Mouse (Mus musculus) gastrocnemius, adult 18-20 months (tissue): Measurements from ENCODE around the gene Vav2. TPM values are rescaled to one million over a fixed set of nuclear protein-coding genes. Genes with fewer than 3 reads are reported as not detected.

Experiments
- DNase-seq: peaks from one replicate; pipeline ENCODE4 v3.0.0; 2021; ENCODE audit warnings: low spot score
- long read RNA-seq, 2 experiments: library from polyadenylated mRNA; stranded (forward); transcript quantifications; one replicate each; pipeline ENCODE4 v2.0.0; 2021
- total RNA-seq, 2 experiments: library from RNA; stranded (reverse); gene quantifications; 2 replicates each; pipeline ENCODE4 v1.2.3; 2021

The Vav2 gene
- 1 to 10 TPM; 1.9 to 3.1 TPM for total RNA-seq
- long read RNA-seq, experiment 1, partial matches to known transcripts, result 0 of 3 reads
- long read RNA-seq, experiment 1, other reads (novel, unspliced or antisense), result 3 of 3 reads
- long read RNA-seq, experiment 2, partial matches to known transcripts, result 1 of 4 reads
- long read RNA-seq, experiment 2, other reads (novel, unspliced or antisense), result 3 of 4 reads

DNA sequence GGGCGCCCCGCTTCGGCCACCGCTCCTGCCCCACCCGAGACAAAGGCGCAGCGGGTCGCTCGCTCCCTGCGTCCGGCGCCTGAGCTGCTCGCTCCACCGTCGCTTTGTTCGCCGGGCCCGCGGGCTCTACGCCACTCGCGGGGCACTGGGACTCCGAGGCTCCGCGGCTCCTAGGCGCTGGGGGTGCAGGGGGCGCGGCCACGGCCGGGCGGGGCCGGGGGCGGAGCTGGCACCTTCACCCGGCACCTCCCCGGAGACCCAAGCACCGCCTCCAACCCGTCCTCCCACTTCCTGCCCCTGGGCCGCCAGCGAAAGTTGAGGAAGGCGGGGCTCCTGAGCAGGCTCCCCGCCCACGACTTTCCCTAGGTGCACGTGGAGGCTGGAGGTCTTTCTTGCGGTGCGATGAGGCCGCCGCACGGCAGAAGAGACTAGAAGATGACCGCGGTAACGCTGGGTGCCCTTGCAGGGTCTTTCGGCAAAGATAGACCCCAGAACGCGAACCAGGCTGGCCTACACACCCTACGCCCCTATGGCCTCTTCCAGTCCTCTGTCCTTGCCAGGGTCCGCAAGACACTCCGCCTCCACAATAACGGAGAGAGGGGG, at the start of gene Vav2:
Vav2 (minus strand) TSS at position 179 of the 603 bp plus-strand sequence.
- peak; percentile 91 for DNase-seq

DNA sequence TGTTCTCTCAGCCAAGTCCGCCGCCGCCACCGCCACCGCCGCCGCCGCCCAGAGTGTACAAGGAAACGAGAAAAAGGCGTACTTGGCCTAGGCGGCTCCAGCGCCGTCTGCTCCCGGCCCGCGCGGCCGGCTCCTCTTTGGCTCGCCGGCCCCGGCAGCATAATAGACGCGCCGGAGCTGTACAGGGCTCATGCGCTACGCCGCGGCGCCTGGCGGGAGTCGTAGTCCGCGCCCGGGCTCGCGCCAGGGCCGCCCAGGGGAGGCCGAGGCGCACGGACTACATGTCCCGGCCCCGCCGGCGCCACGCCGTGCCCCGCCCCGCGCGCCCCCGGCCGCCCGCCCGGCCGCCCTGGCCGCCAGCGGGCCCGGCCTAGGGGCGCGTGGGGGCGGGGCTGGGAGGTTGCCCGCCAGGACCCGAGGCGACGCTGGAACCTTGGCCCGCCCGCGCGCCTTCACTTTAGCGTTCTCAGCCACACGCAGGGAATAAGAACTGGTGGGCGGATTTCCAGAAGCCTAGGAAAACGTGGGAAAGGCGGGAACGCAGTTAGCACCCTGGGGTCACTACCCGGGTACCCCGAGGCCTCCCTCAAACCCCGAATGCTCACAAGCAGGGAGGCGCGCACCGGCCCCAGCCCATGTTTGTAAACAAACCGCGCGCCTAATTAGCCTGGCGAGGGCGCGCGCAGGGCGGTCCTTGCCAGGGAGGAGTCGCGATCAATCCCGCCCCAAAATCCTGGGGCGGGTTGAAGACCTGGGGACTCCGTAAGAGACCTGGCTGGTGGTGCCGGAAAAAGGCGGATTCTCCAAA, 48.9 kb upstream of the Vav2 start:
- DNase-seq, result peak; percentile 90

DNA sequence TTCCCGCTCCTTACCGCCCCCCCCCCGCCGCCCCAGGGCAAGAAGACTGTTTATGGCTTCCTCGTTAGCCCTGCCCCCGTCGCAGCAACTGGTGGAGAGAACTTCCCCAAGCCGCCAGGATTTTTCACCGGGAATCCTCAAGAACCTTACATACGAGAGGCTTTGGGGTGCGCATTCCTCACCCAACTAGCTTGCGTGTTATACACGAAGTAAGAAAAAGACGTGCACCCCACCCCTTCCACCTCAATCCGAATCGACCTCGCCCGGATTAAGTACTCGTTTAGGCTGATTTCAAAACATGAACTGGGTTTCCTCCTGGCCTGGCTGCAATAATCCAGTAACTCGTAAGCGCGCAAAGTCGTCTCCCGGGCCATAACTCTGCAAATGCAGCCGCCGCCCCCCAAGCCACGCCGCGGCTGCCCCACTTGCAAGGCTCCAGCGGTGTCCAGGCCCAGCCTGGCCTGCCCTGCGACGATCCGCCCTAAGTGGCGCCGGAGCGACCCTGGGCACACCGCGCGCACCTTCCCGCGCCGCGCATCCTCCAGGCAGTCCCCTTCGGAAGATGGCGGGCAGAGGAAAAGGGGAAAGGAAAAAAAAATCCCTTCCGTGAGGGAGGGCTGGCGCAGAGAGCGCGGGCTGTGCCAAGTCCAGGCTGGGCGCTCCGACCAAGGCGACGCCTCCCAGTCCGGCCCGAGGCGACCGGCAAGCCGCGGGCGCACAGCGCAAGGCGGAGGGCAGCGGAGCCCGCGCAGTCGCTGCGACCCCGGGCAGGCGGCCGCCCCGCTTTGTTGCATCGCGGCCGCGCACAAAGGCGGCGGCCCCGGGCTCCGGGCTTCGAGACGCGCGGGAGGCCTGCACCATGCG, 48.0 kb upstream of the Vav2 start:
- DNase-seq, result peak; percentile 19

DNA sequence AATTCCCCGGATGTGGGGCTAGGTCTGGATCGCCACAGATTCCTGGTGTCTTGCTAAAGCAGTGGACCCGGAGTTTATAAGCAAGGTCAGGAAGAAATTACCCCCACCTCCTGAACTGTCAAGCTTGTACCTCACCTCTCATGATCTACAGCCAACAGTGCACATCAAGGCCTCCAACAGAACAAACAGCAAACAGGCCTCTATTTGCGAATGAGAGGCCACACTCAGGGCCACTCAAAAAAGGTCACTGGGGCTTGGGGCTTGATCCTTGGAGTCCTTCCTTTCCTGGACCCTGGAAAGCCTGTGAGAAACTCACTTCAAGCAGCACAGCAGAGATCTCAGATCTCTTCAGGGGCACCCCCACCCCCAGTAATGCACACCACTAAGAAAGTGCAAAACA, 47.1 kb upstream of the Vav2 start:
- DNase-seq, result no peak

DNA sequence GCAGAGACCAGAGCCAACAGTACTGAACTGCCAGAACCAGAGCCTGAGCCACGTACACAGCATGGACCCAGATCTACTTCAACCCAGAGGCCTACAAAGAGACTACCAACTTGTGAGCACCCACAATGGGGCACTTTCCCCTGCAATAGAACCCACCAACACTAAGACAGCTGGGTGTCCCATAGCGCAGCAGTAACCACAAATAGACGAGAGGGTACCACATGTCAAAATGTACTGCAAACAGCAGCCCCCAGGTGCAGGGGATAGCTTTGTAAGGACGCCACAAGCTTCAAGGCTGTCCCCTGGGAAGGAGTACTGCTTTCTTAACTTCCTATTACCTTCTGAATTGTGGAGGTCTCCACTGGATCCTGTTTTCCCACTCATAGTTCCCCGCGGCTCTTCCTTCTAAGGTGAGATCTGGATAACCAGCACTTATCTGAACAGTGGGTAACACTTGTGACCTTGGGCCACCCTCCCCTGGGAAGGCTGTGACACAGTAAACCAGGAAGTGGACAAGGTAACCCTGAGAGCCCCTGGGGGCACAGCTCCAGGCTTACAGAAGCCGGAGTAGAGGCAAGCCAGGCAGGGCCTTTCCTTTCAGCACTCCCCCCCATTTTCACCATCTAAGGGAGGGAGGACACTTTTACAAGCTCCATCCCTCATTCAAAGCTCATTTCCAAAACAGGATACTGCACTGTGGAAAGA, 46.4 kb upstream of the Vav2 start:
- DNase-seq, result no peak

DNA sequence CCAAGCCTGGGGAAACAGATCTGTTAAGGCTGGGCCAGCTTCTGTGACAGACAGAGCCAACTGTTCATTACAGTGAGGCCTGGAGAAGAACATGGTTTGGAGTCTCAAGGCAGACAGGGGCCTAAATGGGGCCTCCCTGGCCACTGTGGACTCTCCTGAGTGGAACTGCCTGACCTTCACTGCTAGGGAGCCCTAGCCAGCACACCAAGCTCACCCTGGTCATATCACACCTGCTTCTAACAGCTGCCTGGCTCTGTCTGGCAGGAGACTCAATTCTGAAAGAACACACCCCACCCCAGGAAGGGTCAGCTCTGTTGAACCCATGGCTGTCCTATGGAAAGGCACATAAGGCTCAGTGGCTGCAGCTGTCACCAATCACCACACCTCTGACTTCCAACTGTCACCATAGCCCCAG, 44.3 kb upstream of the Vav2 start:
- peak; percentile 73 for DNase-seq

DNA sequence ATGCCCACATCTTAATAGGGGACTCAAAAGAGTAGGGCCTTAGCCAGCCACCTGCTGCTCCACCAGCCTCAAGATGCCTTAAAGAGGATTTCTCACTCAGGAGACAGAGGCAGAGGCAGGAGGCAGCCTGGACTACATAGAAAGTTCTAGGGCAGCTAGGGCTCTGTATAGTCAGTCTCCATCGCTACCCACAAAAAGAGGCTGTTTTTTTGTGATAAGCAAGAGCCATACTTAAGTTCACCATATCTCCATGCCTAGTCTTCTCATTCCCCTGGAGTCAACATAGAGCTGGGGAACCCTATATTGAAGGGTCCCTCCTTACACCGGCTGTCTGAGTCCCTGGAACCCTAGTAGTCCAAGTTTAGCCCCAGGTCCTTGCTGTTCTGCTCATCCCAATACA, 43.7 kb upstream of the Vav2 start:
- DNase-seq, result no peak

DNA sequence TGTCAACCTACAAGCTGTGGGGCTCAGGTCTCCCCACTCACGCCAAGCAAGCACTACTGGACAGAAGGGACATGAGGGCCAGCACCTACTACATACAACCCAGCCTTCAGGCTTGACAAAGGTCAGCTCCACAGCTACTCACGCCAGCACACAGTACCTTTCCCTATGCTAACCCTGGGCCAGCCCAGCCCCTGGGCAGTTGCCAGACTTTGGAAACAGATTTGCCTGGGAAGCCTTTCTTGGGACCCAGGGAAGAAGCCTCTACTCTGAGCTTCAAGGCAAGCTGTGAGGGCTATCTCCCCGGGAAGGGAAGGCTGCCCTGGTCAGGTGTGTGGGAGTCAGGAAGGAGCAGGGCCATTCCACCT, 43.1 kb upstream of the Vav2 start:
- no peak for DNase-seq

DNA sequence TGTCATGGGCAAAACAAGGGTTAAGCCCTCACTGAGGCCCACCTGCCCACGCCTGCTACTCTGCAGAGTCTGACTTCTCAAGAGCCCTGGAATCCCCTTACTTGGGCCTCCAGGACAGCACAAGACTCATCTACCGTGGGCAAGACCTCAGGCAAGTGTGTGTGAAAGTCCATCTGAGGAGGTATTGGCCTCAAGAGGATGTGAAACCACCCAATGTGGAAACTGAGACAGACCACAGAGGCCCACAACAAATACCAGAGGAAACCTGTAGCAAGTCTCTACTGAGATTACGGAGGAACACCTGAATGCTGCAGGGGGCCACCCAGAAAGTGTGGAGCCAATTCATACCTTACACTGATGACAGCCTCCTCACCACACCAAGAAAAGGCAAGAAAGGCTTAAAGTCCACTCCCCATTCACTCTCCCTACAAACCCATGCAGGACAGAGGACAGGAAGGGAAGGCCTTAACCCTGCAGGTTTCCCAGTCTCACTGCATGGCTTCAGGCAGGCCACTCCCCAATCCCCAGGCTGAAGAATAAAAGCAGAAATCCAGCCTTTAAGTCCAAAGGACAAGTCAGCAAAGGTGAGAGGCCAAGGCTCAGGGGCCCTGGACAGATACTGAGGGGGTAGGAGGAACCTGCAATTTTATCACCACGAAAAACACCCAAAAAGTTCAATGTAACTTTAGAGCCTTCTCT, 42.6 kb upstream of the Vav2 start:
- no peak for DNase-seq

DNA sequence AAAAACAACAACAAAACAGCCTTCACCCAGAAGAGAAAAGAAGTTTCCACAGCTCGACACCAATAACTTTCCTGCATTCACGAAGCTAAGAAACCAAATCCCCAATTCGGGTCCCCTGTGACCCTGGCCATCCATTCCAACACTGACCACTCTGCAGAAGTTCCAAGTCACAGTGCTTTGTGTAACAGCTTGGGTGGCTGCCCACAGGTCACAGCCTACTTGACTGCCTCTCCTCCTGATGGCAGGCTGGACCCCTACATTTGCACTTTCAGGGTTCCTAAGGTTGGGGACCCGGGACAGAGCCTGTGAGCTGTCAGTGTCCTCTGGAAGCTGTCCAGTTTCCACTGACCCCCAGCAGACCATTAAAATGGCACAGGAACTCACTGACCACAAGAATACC, 36.1 kb upstream of the Vav2 start:
- no peak for DNase-seq

DNA sequence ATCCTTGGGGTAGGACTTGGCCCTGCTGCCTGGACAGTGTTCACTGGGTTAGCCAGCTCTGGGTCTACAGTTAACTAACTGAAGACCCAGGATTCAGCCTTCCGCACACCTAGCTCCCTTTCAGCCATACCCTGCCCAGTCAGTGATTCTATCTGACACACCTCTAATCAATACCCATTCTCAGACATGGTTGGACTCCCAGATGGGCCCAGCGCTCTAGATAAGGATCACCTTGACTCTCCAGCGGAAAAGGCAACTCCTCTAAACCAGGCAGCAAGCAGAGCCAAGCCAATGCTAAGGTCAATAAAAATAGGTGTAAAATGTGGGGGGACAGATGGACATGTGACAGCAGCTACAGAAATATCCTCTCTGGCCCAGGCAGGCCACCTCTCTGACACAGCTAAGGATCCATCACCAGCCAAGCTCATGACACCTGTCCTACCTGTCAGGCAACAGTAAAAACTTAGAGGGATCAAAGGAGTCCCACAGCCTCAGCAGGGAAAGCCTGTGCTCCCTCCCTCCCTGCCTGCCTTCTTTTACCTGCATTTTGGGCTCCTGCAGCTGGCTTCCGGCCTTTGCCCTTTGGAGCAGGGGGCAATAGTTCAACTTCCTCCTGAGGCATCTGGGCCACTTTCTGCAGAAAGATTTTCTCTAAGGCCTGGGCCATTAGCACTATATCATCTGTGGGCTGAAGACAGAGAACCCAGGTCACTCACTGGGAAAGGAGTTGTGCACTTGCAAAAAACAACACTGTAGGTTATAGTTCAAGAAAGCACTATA, 35.2 kb upstream of the Vav2 start:
- DNase-seq, result no peak

DNA sequence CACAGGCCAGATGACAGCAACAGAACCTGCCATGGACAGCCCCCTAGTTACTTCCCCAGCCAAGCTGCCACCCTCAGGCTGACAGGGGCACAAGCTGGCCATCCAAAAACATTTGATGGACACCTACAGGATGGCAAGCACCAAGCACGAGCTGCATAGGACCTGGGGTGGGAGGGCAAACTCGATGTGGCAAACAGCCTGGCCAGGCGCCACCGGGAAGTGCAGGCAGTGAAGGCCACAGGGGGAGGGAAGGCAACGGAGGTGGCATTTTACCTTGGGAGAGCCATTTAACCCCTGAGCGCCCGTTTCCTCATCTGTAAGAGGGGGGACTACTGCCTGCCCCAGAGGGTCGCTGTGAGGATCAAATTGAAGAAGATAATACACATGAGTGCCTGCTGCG, 33.8 kb upstream of the Vav2 start:
- no peak for DNase-seq

DNA sequence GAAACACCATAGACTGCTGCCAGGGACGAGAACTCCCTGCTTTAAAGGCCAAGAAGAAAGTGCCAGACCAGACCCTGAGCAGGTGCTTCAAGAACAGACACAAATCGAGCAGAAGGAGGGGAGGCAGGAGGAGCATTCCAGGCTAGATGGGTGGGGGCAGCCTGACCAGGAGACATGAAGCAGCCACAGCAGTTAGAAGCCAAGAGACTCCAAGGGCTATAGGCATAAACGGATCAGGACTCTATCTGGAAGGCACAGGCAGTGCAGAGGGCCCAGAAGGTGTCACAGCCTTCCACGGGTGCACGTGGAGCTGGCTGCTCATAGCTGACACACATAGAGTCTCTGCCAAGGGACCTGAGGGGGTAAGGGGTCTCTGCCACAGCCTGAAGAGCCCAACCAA, 33.3 kb upstream of the Vav2 start:
- DNase-seq, result no peak

DNA sequence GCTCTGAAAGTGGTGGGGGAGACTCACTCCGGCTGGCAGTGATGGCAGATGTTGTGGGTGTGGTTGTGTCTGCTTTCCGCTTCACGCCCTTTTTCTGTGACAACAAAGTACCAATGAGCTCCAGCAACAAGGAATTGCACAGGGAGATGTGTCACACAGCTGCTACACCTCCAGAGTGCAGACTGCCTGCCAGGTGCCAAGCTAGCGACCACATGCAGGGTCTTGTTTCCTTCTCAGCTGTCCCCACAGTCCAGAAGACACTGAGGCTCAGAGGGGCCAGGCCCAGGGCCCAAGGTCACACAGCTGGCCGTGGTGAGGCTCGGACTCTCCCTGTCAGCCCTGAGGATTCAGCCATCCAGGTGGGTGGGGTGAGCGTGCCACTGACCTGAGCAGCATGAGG, 32.9 kb upstream of the Vav2 start:
- DNase-seq, result no peak

DNA sequence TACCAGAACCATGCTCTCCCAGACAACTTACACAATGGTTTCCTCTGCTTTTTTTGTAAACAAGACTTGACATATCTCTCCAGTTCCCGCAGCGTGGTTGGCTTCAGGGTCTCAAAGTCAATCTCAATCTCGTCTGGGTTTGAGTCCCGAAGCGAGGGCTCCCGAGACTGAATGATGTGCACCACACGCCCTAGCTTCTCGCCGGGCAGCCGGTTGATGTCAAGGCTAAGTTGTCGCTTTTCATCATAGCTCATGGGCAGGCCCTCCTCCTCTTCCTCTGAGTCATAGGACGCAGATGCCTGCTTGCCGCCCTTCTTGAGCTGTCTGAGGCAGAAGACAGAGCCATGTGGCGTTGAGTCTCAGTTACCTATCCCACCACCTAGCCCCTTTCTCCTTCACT, 23.4 kb upstream of the Vav2 start:
- no peak for DNase-seq

DNA sequence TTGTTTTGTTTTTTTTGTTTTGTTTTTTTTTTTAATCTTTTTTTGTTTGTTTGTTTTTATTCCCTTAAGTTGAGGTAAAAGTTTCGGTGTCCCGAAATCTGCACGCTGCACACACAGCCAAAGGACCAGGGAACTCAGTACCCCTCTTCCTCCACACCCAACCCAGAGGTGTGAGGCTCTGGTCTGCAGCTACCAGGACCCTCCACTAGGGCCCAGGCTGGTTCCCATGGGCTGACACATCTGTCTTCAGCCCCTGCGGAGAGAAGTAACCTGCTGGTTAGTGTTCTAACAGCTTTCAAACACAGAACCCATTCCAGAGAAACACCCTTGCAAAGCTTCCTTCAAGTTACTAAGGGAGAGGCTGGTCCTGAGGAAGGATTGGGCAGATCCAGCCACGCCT, 20.9 kb upstream of the Vav2 start:
- DNase-seq, result no peak

DNA sequence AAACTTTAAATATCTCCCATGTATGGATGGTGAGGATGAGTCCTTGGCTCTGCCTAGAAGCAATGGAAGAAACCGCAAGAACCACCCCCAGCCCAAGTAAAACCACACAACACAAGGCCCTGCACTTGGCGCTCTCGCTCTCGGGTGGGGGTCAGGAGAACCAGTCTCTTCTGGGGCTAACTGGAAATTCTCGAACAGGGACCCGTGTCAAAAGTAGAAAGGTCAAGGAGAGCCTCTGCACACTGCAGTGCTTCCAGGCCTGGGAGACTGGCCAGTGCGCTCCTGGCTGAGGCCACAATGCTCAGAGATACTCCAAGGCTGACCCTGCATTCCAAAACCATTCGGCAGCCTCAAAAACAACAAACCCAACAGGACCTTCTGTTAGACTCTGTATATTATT, 20.0 kb upstream of the Vav2 start:
- no peak for DNase-seq

DNA sequence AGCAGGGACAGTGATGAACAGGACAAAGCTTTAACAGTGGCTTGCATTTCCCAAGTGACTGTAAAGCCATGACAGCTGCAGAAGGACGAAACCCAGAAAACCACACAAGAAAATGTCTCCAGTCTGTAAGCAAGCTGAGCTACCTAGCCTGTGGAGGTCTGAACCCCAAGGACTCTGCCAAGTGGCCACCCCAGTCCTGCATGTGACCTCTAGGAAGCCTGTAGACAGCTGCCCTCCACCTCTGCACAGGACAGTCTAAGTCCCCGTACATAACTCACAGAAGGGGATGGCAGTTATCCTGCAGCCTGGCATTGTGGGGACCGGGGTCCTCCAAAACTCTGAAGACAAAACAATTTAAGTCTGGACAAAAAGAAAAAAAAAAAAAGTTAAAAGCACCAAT, 19.1 kb upstream of the Vav2 start:
- no peak for DNase-seq

DNA sequence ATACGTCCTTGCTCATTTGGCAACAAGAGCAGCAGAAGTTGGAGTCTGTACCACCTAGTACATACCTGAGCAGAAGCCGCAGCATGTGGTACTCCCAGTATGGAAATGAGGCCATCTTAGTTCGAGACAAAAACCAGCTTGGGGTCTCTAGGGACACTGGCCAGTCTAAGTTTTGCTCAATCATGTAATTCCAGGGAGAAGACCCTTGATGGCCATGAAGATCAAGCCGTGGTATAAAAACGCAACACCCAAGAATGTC, 16.5 kb upstream of the Vav2 start:
- no peak for DNase-seq

DNA sequence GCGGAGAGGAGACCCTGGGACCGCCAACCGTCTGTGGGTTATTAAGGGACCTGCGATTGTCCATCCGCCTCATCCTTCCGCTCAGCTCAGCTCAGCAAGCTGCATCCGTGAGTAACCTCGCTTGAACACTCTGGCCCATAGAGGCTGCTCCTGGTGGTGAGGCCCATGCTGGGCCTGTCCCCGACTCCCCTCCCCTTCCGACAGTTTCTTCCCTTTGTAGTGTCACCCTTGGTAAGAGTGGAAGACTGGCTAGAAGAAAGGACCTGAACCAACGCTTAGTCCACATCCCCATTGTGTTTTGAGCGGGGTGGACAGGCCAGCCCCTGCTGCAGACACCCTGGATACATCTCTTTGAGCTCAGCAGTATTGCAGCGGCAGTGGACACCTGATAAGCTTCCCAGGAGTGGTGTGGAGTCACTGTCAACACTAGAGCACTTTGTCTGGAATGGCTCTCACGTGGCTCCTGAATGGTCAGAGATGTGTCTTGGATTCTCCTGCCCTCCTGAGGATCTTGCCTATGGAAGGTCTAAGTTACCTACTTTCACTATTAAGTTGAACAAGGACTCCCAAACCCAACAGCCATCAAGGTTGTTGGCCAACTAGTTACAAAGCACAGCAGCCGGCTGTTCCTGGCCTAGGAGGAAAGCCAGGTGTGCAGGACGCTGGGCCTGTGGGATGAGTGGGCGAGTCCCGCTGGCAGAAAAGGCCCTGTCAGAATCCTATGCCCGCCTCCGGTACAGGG, 16.0 kb upstream of the Vav2 start:
- no peak for DNase-seq
